Mouse (Mus musculus) spleen, embryonic (tissue): ENCODE results near the gene Ackr1.
"Not testable (repeated sequence)": the region's sequence is repeated elsewhere in the genome, so short reads cannot be mapped to it uniquely, and the experiment has no call there.

Experiments used
- CTCF ChIA-PET: fragments of 350-600 bp; sonication (Branson Sonifier 250); formaldehyde crosslinking; loops from one replicate; lab custom pipeline; 2022; lab: Charles Lee

The Ackr1 gene

DNA sequence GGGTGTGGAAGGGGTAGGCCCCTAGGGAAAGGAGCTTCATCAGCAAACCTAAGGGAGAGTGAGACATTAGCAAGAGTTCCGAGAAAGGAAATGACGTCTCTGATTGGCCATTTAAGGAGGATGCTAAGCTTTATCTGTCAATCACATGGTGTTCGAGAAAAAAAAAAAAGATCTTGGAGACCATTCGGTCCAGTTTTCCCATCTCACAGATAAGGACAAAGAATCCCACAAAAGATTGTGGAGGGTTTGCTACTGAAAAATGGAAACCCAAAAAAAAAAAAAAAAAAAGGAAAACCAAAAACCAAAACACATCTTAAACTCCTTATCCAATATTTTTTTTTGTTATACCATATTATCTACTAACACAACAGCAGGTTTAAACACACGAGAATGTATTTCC, 15.6 kb upstream of the Ackr1 start:
- CTCF ChIA-PET, result no interaction called here

DNA sequence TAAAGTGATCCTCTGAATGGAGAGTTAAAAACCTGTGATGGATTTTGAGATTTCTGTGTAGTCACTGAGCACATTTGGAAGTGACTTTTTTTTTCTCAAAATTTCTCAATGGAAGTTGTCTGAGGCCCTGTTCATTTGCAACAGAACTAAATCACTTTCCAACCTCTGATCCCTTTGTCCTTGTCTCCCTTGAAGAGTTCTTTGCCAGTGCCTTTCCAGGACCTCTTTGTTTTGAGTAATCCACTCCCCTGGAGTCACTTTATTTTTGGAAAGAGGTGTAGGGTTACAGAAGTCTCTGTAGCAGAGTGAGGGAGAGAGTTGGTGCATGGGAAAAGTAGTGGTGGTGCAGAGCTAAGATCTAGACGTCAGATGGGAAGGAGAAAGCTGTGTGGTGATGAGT, 15.0 kb upstream of the Ackr1 start:
- CTCF ChIA-PET, result no interaction called here

DNA sequence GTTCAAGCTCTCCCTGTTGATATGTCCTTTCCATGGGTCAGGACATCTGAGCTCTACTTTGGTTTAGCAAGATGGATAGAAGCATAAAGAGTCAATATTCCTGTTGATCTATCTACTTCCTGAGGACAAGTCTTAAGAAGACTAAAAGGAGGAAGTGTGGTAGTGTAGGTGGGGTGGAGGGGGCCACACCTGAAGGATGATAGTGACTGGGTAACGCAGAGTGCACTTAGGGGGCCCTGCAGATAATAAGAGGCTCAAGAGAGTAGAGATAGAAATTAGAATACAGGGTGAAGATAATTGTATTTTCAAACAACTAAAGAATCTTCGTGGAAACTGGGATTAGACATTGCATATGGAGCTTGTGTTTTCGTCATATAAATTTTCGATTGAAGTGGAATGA, 11.6 kb upstream of the Ackr1 start:
- CTCF ChIA-PET, result no interaction called here

DNA sequence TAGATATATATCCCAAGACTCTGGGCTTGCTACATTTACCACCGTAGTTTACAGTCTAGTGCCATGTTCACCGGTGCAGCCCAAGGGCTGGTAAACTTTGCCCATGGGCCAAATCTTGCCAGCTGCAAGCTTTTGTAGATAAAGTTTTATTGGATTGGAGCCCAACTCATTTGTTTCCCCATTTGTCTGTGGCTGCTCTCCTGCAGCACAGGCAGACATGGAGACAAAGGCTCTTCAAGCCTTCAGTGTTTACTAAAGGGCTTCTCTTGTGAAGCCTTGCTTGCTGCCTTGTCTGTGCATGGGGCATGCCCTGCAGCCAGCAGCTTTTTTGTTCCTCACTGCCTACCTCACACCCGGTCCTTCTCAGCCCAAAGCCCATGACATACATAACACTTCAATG, 10.4 kb upstream of the Ackr1 start:
- CTCF ChIA-PET, result no interaction called here

DNA sequence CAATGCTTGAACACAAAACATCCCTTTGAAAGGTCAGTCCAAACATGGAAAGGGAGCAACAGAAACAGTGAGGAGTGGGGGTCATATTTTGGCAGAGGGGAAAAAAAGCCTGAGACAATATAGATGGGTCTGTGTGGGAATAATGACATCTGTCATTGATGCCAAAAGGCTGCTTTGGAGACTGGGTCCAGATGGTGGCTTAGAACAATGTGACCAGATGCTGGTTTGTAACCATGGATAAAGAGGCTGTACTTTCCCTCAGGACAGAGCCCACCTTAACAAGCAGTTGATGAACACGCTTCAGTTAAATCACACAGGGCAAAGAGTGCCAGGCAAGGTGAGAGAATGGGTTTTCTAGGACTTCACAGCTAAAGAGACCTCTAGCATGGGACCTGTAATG, 8.9 kb upstream of the Ackr1 start:
- CTCF ChIA-PET, result no interaction called here

DNA sequence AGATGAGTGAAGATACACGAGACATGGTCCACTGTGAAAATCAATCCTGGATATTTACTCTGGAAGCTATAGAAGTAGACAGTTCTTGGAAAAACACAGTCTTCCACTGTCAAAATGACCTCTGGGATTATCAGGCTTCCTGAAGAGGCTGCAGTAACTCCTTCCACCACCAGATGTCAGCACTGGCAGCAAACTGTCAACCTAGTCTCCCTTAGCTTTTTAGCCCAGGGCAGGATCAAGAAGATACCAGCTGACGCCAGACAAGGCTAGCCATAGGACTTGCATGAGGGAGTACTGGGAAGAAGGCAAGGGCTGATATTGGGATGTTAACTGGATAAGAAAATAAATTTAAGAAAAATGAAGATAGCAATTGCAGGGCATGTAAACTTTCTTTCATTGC, 6.0 kb upstream of the Ackr1 start:
- CTCF ChIA-PET, result interaction anchor here (0.6 to 1.8 kb wide), 2 partner anchors 59 to 898 kb away, joined by 3 to 10 read pairs; no protein-coding TSS in a partner anchor

DNA sequence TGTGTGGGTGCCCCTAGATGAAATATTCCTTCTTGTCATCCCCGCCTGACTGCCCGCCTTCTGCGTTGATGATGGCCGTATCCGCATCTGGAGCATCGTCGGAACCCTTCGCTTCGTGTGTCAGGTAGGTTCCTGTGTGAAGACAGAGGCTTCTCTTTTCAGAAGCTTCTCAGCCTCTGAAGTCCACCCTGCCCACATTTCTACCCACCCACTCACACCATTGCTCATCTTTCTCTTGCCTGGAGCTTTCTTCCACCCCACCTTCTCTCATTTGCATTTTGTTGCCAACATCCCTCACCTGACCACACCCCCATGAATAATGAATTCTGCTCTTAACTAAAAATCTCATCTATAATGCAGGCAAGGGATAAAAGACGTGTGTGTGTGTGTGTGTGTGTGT, 3.5 kb upstream of the Ackr1 start:
- CTCF ChIA-PET, result no interaction called here

DNA sequence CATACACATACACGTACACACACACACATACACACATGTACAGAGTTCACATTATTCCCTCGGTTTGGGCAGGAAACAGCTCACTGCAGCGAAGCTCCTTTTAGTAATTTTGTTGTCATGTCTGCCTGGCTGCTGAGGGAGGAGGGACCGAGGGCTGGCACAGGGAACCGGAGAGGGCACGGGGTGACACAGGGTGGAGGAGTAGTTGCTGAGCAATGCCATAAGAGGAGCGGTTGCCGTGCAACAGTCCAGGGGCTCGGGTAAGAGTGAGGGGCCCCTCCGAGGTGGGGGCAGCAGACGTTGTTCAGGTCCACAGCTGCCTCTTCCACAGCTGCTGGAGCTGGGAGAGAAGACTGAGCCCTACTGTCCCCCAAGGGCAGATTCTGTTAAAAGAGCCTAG, 2.4 kb upstream of the Ackr1 start:
- CTCF ChIA-PET, result no interaction called here

DNA sequence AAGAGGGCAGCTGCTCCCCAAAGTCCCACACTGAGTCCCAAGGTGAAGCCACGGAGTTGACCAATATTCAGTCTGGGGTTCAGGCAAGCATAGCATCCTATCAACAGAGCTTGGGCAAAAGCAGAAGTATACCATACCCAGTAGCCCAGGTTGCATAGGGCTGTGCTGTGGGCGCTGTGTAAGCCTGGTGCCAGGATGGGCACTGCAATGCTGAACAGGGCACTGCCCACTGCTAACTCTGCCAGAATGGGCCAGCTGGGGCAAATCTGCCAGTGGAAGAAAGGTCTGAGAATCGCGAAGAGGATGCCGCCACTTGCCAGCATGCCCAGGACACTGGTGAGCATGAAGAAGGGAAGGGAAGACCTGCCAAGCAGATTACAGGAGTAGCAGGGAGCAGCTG, 1.1 kb downstream of the Ackr1 start:
- CTCF ChIA-PET, result no interaction called here

DNA sequence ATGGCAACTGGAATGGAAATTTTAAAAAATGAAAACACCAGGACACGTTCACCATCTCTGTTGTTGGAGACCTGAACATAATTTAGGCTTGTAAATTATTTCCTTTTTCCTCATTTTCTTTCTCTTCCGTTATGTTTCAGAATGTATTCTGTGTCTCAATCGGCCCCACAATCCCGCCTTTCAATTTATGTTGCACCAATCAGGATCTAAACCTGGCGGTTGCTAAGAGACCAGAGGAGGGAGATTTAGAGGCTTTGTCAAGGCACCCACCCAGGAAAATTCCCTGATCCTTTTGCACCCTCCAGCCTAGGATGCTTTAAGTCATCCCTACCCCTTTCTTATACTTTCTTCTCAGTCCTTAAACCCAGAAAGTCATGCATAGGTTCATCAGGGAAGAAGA, 3.8 kb downstream of the Ackr1 start:
- CTCF ChIA-PET, result no interaction called here

DNA sequence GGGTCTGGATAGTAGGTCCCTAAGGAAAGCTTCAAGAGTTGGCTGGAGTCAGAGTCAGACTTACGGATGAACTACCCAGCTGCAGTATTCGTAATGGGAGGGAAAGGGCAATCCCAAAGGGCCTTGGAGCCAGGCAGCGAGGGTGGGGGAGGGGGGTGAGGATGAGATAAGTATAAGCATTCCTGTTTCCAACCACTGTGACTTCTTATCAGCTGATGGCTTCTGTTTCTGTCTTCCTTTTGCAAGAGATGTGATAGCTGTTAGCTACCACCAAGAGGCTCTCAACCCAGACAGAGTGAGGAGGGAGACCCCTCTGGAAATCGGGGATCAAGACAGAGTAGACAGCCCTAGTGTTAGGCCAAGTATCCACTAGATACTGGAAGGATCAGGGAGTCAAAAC, 4.4 kb downstream of the Ackr1 start:
- CTCF ChIA-PET, result no interaction called here

DNA sequence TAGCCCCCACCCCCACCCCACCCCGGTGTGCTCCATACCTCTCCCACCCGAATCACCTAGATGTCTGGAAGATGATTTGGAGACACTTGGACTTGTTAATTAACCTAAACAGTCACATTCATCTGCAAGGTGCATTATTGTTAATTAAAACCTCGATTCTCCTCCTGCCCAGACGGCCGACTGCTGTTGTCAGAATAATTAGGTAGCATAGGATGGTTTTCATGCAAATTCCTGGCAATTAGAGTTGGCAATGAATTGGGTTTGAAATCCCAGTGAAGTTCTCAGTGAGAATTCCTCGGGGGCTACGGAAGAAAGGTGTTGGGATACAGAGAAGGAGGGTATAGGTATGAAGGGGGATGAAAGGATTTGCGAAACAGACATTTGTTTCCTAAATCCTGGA, 5.1 kb downstream of the Ackr1 start:
- CTCF ChIA-PET, result no interaction called here

DNA sequence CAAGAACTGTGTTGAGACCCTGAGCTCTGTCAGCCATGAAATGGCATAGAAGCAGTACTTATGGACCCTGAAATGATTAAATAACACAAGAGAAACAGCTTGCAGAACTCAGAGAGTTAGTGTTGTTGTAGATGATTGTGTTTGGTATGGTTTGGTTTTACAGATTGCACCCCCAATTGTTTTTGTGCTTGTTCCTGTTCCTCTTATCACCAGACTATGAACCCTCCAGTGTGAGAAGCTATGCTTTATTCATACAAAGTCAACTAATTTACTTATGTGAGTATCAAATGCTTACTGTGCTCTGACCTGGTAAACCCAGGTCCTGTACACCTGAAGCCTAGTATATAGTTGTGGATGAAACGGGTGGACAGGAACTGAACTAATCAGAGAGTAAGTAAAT, 7.0 kb downstream of the Ackr1 start:
- CTCF ChIA-PET, result no interaction called here

DNA sequence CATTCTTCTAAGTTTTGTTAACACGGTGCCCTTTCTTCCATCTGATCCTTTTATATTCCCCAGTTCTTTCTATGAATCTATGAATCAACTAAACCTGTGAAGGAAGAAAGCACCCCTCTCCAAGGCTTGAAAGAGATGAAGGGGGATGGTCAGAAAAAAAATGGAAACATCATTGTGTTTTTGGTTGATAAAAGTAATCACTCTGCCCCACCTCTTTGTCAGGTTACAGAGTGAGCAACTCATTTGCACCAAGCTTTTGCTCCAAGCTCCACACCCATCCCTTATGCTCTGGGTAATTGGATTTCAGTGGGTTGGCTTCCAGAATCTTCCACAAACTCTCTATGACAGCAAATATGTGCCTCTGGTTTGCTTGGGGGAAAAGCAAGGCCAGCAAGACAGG, 8.2 kb downstream of the Ackr1 start:
- CTCF ChIA-PET, result no interaction called here

DNA sequence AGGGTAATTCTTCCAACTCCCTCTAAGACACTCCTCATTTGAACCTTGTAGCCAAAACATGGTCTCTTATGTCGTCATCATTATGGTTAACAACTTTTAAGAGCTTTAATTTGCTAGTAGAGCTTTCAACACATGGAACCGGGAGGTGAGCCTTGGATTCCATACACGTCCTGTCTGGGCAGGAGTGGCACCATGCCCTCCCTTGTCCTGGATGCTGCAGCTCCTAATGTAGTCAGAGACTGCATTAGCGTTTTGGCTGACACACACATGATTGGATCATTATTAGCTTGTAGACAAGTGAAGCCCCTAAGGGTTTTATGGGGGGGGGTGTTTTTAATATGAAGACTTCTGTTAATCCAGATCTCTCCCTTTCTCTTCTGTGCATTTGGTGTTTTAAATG, 8.6 kb downstream of the Ackr1 start:
- CTCF ChIA-PET, result no interaction called here

DNA sequence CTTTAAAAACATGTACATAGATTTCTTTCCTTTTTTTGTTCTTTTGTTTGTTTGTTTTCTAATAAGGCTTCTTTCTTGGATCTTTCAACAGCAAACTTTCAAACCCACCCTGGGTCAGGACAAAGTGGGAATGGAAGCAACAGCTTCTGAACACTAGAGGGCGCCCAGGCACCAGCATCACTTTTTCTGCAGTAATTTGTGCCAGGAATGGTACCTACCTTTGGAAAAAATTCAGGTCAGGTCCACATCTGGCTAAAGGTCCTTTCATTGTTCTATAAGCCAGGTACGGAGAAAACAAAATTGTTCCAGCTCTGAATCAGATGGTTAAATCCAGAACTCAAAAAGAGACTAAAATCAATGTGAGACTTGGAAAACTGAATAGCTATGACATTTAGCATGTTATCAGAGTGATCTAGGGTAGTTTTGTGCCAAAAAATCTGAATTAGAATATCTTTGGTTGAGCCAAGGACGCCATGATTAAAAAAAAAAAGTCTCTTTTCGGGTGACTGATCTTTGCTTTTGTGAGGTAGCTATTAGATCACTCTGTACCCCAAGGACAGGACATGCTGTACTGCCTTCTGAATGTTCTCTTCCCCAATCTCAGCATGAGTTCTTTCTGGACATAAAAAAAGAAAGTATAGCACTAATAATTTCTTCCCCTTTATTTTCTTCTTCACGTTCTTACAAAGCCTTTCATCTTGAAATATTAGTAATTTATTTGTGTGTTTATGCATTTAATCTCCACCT, 9.5 kb downstream of the Ackr1 start:
- CTCF ChIA-PET, result no interaction called here

DNA sequence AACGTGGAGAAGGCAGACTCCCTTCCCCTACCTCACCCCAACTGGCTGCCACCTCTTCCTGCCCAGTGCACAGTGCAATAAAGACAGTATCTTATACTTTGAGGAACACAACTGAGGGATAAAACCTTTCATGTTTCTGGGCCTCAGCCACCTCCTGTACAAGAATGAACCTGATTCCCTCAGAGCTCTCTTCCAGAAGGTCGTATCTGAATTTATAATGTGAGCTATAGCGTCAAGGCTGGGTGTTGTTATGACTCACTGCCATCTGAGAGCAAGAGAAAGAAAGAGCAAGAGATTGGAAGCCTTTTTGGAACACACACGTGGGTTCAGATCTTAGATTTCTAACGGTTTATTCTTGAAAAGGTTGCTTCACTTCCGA, 11.3 kb downstream of the Ackr1 start:
- CTCF ChIA-PET, result no interaction called here

DNA sequence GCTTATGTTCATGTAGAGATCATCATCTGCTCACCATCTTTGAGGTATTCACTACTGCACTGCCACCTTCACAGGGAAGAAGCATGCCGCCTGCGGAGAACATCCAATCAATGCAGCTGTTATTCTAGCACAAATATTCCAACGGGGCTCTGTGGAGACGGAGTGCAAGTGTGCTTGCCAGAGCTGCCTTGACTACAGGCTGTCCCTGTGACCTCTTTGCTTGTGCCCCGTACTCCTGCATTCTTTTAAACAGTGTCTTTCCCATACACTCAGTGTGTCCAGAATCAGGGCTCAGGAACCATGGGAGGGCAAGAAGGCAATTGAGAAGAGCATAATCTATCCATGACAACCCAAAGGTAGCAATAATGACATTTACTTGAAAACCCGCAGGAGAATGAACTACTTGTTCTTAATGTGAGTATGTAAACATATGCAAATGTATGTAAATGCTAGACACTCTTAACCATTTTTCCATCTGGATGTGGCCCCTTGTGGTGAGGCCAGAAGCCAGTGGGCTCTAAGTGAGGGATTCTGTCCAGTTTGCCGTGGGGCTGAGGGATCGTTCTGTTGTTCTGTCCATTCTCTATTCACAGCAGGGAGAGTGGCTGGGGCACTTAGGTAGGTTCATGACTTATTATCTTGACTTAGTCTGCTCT, 11.8 kb downstream of the Ackr1 start:
- CTCF ChIA-PET, result interaction anchor here (0.7 kb wide), 1 partner anchor 13 kb away, joined by 8 read pairs; no protein-coding TSS in a partner anchor

DNA sequence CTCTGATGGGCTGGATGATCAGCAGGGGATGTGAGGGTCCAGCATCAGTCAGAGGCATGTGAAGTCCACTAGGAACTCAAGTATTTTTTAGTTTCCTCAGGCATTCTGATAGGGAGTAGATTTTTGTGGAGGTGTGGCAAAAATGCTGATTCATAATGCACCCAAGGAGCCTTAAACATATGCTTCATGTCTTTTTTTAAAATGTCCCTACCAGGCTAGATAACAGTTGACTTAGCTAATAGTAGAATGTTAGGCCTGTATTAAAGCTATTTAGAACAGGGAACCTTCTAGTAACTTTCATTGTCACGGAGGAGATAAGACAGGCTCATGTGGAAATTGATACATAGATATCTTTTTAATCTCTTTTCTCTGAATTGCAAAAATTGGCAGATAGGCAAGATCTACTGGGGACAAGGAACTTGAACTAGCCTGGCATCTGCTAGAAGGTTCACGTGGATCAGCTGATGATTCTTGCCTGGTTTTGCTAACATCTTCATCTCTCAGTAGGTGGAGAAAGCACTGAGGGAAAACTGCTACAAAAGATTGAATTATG, 15.5 kb downstream of the Ackr1 start:
- CTCF ChIA-PET, result no interaction called here

DNA sequence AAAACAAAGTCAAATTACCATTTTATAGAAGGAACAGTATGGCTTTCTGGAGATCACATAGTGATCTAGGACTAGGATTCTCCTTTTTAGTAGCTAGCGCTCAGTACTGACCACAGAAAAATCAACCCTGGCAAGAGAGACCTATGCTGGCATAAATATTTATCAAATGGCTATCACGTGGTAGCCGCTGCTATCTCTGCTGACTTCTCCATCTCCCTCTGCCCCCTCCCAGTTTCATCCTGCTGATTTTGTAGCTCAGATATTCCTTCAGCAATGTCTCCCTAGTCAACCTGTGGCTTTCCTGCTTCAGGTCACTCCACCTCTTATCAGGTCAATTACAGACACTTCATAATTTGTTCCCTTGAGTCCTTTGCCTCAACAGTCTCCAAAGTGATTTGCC, 17.8 kb downstream of the Ackr1 start:
- CTCF ChIA-PET, result no interaction called here

DNA sequence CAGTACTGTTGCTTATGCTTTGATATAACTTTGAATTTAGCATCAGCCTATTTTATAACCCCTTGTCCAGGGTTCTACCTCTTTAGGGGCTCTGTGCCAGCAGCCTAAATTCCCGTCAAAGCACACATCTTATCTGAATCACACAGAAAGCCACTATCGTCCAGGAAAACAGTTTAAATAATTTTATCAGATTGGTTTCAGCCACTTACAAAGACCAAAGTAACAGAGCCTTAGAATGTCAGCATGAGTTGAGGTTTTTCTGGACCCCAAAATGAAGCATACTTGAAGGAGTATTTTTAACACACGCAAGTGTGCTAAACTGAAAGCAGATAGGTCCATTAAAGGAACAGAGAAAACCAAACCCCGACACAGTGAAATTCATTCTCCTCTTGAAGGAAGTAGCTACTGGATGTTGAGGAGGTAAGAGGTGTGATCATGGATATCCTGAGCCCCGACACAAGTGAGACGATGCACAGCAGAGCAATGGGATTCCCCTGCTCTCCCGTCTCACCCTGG, 20.0 kb downstream of the Ackr1 start:
- CTCF ChIA-PET, result not testable (repeated sequence)

DNA sequence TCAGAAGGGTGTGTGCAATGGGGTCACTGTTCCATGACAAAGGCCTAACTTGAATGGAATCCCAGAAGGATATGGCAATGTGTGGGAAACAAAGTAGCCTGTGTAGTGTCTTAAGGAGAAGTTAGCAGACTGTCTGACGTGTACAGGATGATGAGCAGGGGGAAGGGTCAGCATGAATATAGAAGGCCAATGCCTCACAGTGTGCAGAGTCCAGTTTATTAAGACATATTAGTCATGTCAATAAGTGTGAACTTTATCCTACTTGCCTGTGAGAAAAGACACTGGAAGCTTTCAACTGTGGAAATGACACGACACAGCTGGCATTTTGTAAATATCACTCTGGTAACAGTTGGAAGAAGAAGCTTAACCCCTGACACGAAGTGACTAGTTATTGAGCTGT, 30.8 kb downstream of the Ackr1 start:
- CTCF ChIA-PET, result not testable (repeated sequence)
